Mouse (Mus musculus): ENCODE results near the gene Iba57. TPM values are rescaled to one million over a fixed set of nuclear protein-coding genes. Genes with fewer than 3 reads are reported as not detected.

Gene Iba57
- polyA plus RNA-seq, 1 experiment from 2014 or later = 5.5 TPM

GRCm38 (mm10) chr11:59164384-59164783, 845 bp upstream of the Iba57 start:
- no peak overlapping the region for H3K9ac ChIP-seq (ENCODE audit: low read length)
- no peak overlapping the region for H3K4me3 ChIP-seq (ENCODE audit: low read depth, low read length)
- ATAC-seq (ENCODE audit: low FRiP score, low TSS enrichment) (no peak), DNase-seq (ENCODE audit: low spot score) (no peak)
- no peak for TF ChIP-seq EP300 (optimal IDR thresholded peaks at IDR 0.05)
- no peak for TF ChIP-seq CTCF (IDR thresholded peaks at IDR 0.05; ENCODE audit: low read depth)
- peak overlapping the region; percentile 99 for H3K27ac ChIP-seq (replicated peaks)
- H3K36me3 ChIP-seq (ENCODE audit: control insufficient read depth, insufficient read depth, low read length) = no peaks in the 10 kb centered on the region
- no peaks in the 10 kb centered on the region for H3K27me3 ChIP-seq (ENCODE audit: control insufficient read depth, insufficient read depth, low read length)
- no peak overlapping the region for H3K4me2 ChIP-seq (replicated peaks; ENCODE audit: low read depth)
- 80% methylated on average over 9 of the region's 9 CpGs for WGBS
- H3K4me1 ChIP-seq (replicated peaks; ENCODE audit: control insufficient read depth, insufficient read depth) = 0 out of 2 replicates have a peak, but pooled peaks cover 3% of the 10 kb centered on the region
- no peaks in the 10 kb centered on the region for H3K9me3 ChIP-seq (ENCODE audit: control insufficient read depth, low read length)

GRCm38 (mm10) chr11:59162443-59163254, 890 bp downstream of the Iba57 start:
- Histone ChIP-seq H3K4me2 (replicated peaks; ENCODE audit: low read depth) (peak overlapping the region; percentile 63), H3K36me3 (ENCODE audit: control insufficient read depth, insufficient read depth, low read length) (peaks cover 8% of the 10 kb centered on the region; the same call in 1 of the 2 replicates), H3K9me3 (ENCODE audit: control insufficient read depth, low read length) (no peaks in the 10 kb centered on the region), H3K9ac (ENCODE audit: low read length) (peak overlapping the region; percentile 56), H3K27ac (replicated peaks) (peak overlapping the region; percentile 99), H3K4me3 (ENCODE audit: low read depth, low read length) (peak overlapping the region; percentile 63), H3K4me1 (replicated peaks; ENCODE audit: control insufficient read depth, insufficient read depth) (0 out of 2 replicates have a peak, but pooled peaks cover 3% of the 10 kb centered on the region), H3K27me3 (ENCODE audit: control insufficient read depth, insufficient read depth, low read length) (no peaks in the 10 kb centered on the region)
- 48% methylated on average over 9 of the region's 9 CpGs for WGBS
- TF ChIP-seq EP300 (optimal IDR thresholded peaks at IDR 0.05) (no peak), CTCF (IDR thresholded peaks at IDR 0.05; ENCODE audit: low read depth) (no peak)
- DNase-seq (ENCODE audit: low spot score) (peak; percentile 22), ATAC-seq (ENCODE audit: low FRiP score, low TSS enrichment) (peak; percentile 1; the same call in 1 of the 2 replicates)

- H3K9me3 ChIP-seq (ENCODE audit: control insufficient read depth, low read length) = no peaks in the 10 kb centered on the region
- DNase-seq (ENCODE audit: low spot score) (no peak), ATAC-seq (ENCODE audit: low FRiP score, low TSS enrichment) (no peak)
- WGBS = 61% methylated on average over 5 of the region's 5 CpGs
- no peak overlapping the region for H3K4me2 ChIP-seq (replicated peaks; ENCODE audit: low read depth)
- H3K27me3 ChIP-seq (ENCODE audit: control insufficient read depth, insufficient read depth, low read length) = no peaks in the 10 kb centered on the region
- no peak overlapping the region for H3K4me3 ChIP-seq (ENCODE audit: low read depth, low read length)
- H3K36me3 ChIP-seq (ENCODE audit: control insufficient read depth, insufficient read depth, low read length) = peaks cover 8% of the 10 kb centered on the region; the same call in 1 of the 2 replicates
- TF ChIP-seq EP300 (optimal IDR thresholded peaks at IDR 0.05) (no peak), CTCF (IDR thresholded peaks at IDR 0.05; ENCODE audit: low read depth) (peak; percentile 47)
- no peak overlapping the region for H3K9ac ChIP-seq (ENCODE audit: low read length)
- H3K27ac ChIP-seq (replicated peaks) = no peak overlapping the region
- H3K4me1 ChIP-seq (replicated peaks; ENCODE audit: control insufficient read depth, insufficient read depth) = 0 out of 2 replicates have a peak, but pooled peaks cover 3% of the 10 kb centered on the region
Measured at GRCm38 (mm10) chr11:59161398-59161797, 2.1 kb downstream of the Iba57 start.

- no peak overlapping the region for H3K4me3 ChIP-seq (ENCODE audit: low read depth, low read length)
- WGBS = 88% methylated on average over 4 of the region's 4 CpGs
- DNase-seq (ENCODE audit: low spot score) (no peak), ATAC-seq (ENCODE audit: low FRiP score, low TSS enrichment) (no peak)
- H3K27me3 ChIP-seq (ENCODE audit: control insufficient read depth, insufficient read depth, low read length) = no peaks in the 10 kb centered on the region
- no peak overlapping the region for H3K4me2 ChIP-seq (replicated peaks; ENCODE audit: low read depth)
- H3K4me1 ChIP-seq (replicated peaks; ENCODE audit: control insufficient read depth, insufficient read depth) = 0 out of 2 replicates have a peak, but pooled peaks cover 3% of the 10 kb centered on the region
- no peaks in the 10 kb centered on the region for H3K9me3 ChIP-seq (ENCODE audit: control insufficient read depth, low read length)
- H3K9ac ChIP-seq (ENCODE audit: low read length) = no peak overlapping the region
- peaks cover 11% of the 10 kb centered on the region for H3K36me3 ChIP-seq (ENCODE audit: control insufficient read depth, insufficient read depth, low read length)
- no peak for TF ChIP-seq CTCF (IDR thresholded peaks at IDR 0.05; ENCODE audit: low read depth)
- no peak for TF ChIP-seq EP300 (optimal IDR thresholded peaks at IDR 0.05)
- H3K27ac ChIP-seq (replicated peaks) = no peak overlapping the region
Measured at GRCm38 (mm10) chr11:59159558-59159957, 4.0 kb downstream of the Iba57 start.

- Histone ChIP-seq H3K36me3 (ENCODE audit: control insufficient read depth, insufficient read depth, low read length) (peaks cover 11% of the 10 kb centered on the region), H3K27ac (replicated peaks) (no peak overlapping the region), H3K4me2 (replicated peaks; ENCODE audit: low read depth) (no peak overlapping the region), H3K4me3 (ENCODE audit: low read depth, low read length) (no peak overlapping the region), H3K9me3 (ENCODE audit: control insufficient read depth, low read length) (no peaks in the 10 kb centered on the region), H3K4me1 (replicated peaks; ENCODE audit: control insufficient read depth, insufficient read depth) (0 out of 2 replicates have a peak, but pooled peaks cover 3% of the 10 kb centered on the region), H3K27me3 (ENCODE audit: control insufficient read depth, insufficient read depth, low read length) (no peaks in the 10 kb centered on the region), H3K9ac (ENCODE audit: low read length) (no peak overlapping the region)
- DNase-seq (ENCODE audit: low spot score) (no peak), ATAC-seq (ENCODE audit: low FRiP score, low TSS enrichment) (no peak)
- TF ChIP-seq EP300 (optimal IDR thresholded peaks at IDR 0.05) (no peak), CTCF (IDR thresholded peaks at IDR 0.05; ENCODE audit: low read depth) (no peak)
- WGBS = 90% methylated on average over 13 of the region's 13 CpGs
Measured at GRCm38 (mm10) chr11:59159099-59159498, 4.4 kb downstream of the Iba57 start.

- H3K4me3 ChIP-seq (ENCODE audit: low read depth, low read length) = no peak overlapping the region
- no peak overlapping the region for H3K27ac ChIP-seq (replicated peaks)
- DNase-seq (ENCODE audit: low spot score) = no peak
- H3K27me3 ChIP-seq (ENCODE audit: control insufficient read depth, insufficient read depth, low read length) = no peaks in the 10 kb centered on the region
- TF ChIP-seq CTCF (IDR thresholded peaks at IDR 0.05; ENCODE audit: low read depth) = no peak
- no peak for TF ChIP-seq EP300 (optimal IDR thresholded peaks at IDR 0.05)
- no peak overlapping the region for H3K9ac ChIP-seq (ENCODE audit: low read length)
- no peaks in the 10 kb centered on the region for H3K9me3 ChIP-seq (ENCODE audit: control insufficient read depth, low read length)
- peaks cover 11% of the 10 kb centered on the region for H3K36me3 ChIP-seq (ENCODE audit: control insufficient read depth, insufficient read depth, low read length)
- no peak for ATAC-seq (ENCODE audit: low FRiP score, low TSS enrichment)
- H3K4me1 ChIP-seq (replicated peaks; ENCODE audit: control insufficient read depth, insufficient read depth) = no peaks in the 10 kb centered on the region
- 89% methylated on average over 5 of the region's 5 CpGs for WGBS
- no peak overlapping the region for H3K4me2 ChIP-seq (replicated peaks; ENCODE audit: low read depth)
Measured at GRCm38 (mm10) chr11:59155900-59156299, 7.6 kb downstream of the Iba57 start.

All from stomach, postnatal 0 days (tissue).